Mouse (Mus musculus) forebrain, embryonic 10.5 days (tissue): ENCODE measurements at regions not wholly inside any gene's neighbourhood (a gene's known extent, or its start where the extent isn't known, plus 50 kb on each side); places are given as distances from the start of the nearest gene placed in this dataset.

Experiments used
- DNase-seq: peaks from one replicate; pipeline ENCODE4 v3.0.0-alpha.2; 2017; ENCODE audit warnings: low spot score; ENCODE audit errors: extremely low spot score
- H3K27ac ChIP-seq: fragments of 300-500 bp; sonication (generic); 2 replicates; pipeline ENCODE4 v1.5.1; 2016; ENCODE audit warnings: mild to moderate bottlenecking
- H3K27me3 ChIP-seq: fragments of 300-500 bp; sonication (generic); 2 replicates; pipeline ENCODE4 v1.6.1; 2016; ENCODE audit warnings: mild to moderate bottlenecking; ENCODE audit not compliant: poor library complexity, severe bottlenecking
- H3K36me3 ChIP-seq: fragments of 300-500 bp; sonication (generic); replicated peaks from 2 replicates; pipeline ENCODE4 v1.6.1; 2016; ENCODE audit warnings: mild to moderate bottlenecking, moderate library complexity
- H3K4me1 ChIP-seq: fragments of 300-500 bp; sonication (generic); 2 replicates; pipeline ENCODE4 v1.6.1; 2016
- H3K4me3 ChIP-seq: fragments of 300-500 bp; sonication (generic); 2 replicates; pipeline ENCODE4 v1.5.1; 2016; ENCODE audit warnings: mild to moderate bottlenecking, moderate library complexity
- H3K9me3 ChIP-seq: fragments of 300-500 bp; sonication (generic); 2 replicates; pipeline ENCODE4 v1.6.1; 2016; ENCODE audit warnings: mild to moderate bottlenecking, moderate library complexity
- WGBS: fragments of 180-500 bp; shearing (Covaris S2); methylation state at CpG from one replicate; pipeline ENCODE4 v1.1.7; 2016; 5-methylcytosine and 5-hydroxymethylcytosine counted together

GRCm38 (mm10) chr15:68384571-68385335, 1884.0 kb upstream of the Lrrc6 start:
- no peaks in the 10 kb centered on the region for H3K27me3 ChIP-seq
- no peak for DNase-seq
- 61% methylated on average over 10 of the region's 10 CpGs for WGBS
- no peak overlapping the region for H3K27ac ChIP-seq
- no peaks in the 10 kb centered on the region for H3K36me3 ChIP-seq
- H3K4me3 ChIP-seq = no peak overlapping the region
- no peaks in the 10 kb centered on the region for H3K4me1 ChIP-seq
- no peaks in the 10 kb centered on the region for H3K9me3 ChIP-seq

- 70% methylated on average over 1 of the region's 1 CpGs for WGBS
- Histone ChIP-seq H3K27ac (no peak overlapping the region), H3K4me1 (no peaks in the 10 kb centered on the region), H3K9me3 (no peaks in the 10 kb centered on the region), H3K27me3 (no peaks in the 10 kb centered on the region), H3K36me3 (no peaks in the 10 kb centered on the region), H3K4me3 (no peak overlapping the region)
- no peak for DNase-seq
Measured at GRCm38 (mm10) chr15:68375166-68375565, 1874.5 kb upstream of the Lrrc6 start.

- H3K27ac ChIP-seq = no peak overlapping the region
- no peaks in the 10 kb centered on the region for H3K27me3 ChIP-seq
- WGBS = 88% methylated on average over 3 of the region's 3 CpGs
- peaks cover 8% of the 10 kb centered on the region for H3K4me1 ChIP-seq
- DNase-seq = no peak
- no peaks in the 10 kb centered on the region for H3K9me3 ChIP-seq
- no peak overlapping the region for H3K4me3 ChIP-seq
- H3K36me3 ChIP-seq = no peaks in the 10 kb centered on the region
Measured at GRCm38 (mm10) chr15:68366816-68367215, 1866.1 kb upstream of the Lrrc6 start.

- under 1% methylated on average over 65 of the region's 72 CpGs for WGBS
- DNase-seq = peak; percentile 98
- H3K9me3 ChIP-seq = no peaks in the 10 kb centered on the region
- peak overlapping the region; percentile 86 for H3K4me3 ChIP-seq
- H3K36me3 ChIP-seq = no peaks in the 10 kb centered on the region
- peak overlapping the region; percentile 92 for H3K27ac ChIP-seq
- peaks cover 22% of the 10 kb centered on the region for H3K4me1 ChIP-seq
- H3K27me3 ChIP-seq = no peaks in the 10 kb centered on the region
Measured at GRCm38 (mm10) chr15:68363058-68363735, 1862.5 kb upstream of the Lrrc6 start.

- Histone ChIP-seq H3K27ac (peak overlapping the region; percentile 92), H3K36me3 (no peaks in the 10 kb centered on the region), H3K4me1 (peaks cover 22% of the 10 kb centered on the region), H3K27me3 (no peaks in the 10 kb centered on the region), H3K9me3 (no peaks in the 10 kb centered on the region), H3K4me3 (peak overlapping the region; percentile 86)
- WGBS = 4% methylated on average over 104 of the region's 121 CpGs
- DNase-seq = peak; percentile 50
Measured at GRCm38 (mm10) chr15:68362081-68363057, 1861.7 kb upstream of the Lrrc6 start.

GRCm38 (mm10) chr15:68360956-68361908, 1860.5 kb upstream of the Lrrc6 start:
- no peaks in the 10 kb centered on the region for H3K9me3 ChIP-seq
- peaks cover 22% of the 10 kb centered on the region for H3K4me1 ChIP-seq
- DNase-seq = no peak
- 54% methylated on average over 6 of the region's 6 CpGs for WGBS
- H3K4me3 ChIP-seq = peak overlapping the region; percentile 86
- H3K27me3 ChIP-seq = no peaks in the 10 kb centered on the region
- H3K36me3 ChIP-seq = no peaks in the 10 kb centered on the region
- H3K27ac ChIP-seq = no peak overlapping the region; the same call in 1 of the 2 replicates

GRCm38 (mm10) chr15:68359496-68359895, 1858.8 kb upstream of the Lrrc6 start:
- WGBS = 88% methylated on average over 3 of the region's 3 CpGs
- H3K4me1 ChIP-seq = peaks cover 22% of the 10 kb centered on the region
- H3K9me3 ChIP-seq = no peaks in the 10 kb centered on the region
- no peak for DNase-seq
- H3K4me3 ChIP-seq = no peak overlapping the region
- no peaks in the 10 kb centered on the region for H3K27me3 ChIP-seq
- no peak overlapping the region for H3K27ac ChIP-seq
- no peaks in the 10 kb centered on the region for H3K36me3 ChIP-seq

GRCm38 (mm10) chr15:68355957-68356356, 1855.2 kb upstream of the Lrrc6 start:
- no peak overlapping the region for H3K4me3 ChIP-seq
- no peaks in the 10 kb centered on the region for H3K36me3 ChIP-seq
- H3K27me3 ChIP-seq = no peaks in the 10 kb centered on the region
- WGBS = 83% methylated on average over 1 of the region's 1 CpGs
- peaks cover 5% of the 10 kb centered on the region for H3K4me1 ChIP-seq
- no peak overlapping the region for H3K27ac ChIP-seq
- no peak for DNase-seq
- H3K9me3 ChIP-seq = no peaks in the 10 kb centered on the region

GRCm38 (mm10) chr15:68344652-68345051, 1843.9 kb upstream of the Lrrc6 start:
- Histone ChIP-seq H3K27ac (no peak overlapping the region), H3K27me3 (no peaks in the 10 kb centered on the region), H3K36me3 (peaks cover 7% of the 10 kb centered on the region; the same call in 1 of the 2 replicates), H3K4me1 (no peaks in the 10 kb centered on the region), H3K4me3 (no peak overlapping the region), H3K9me3 (no peaks in the 10 kb centered on the region)
- DNase-seq = no peak
- WGBS = 95% methylated on average over 3 of the region's 3 CpGs

- H3K9me3 ChIP-seq = no peaks in the 10 kb centered on the region
- no peak overlapping the region for H3K27ac ChIP-seq
- DNase-seq = no peak
- H3K4me3 ChIP-seq = no peak overlapping the region
- H3K36me3 ChIP-seq = peaks cover 7% of the 10 kb centered on the region; the same call in 1 of the 2 replicates
- H3K4me1 ChIP-seq = no peaks in the 10 kb centered on the region
- 95% methylated on average over 1 of the region's 1 CpGs for WGBS
- no peaks in the 10 kb centered on the region for H3K27me3 ChIP-seq
Measured at GRCm38 (mm10) chr15:68342542-68342941, 1841.8 kb upstream of the Lrrc6 start.

GRCm38 (mm10) chr15:68341056-68341455, 1840.3 kb upstream of the Lrrc6 start:
- Histone ChIP-seq H3K36me3 (peaks cover 12% of the 10 kb centered on the region; the same call in 1 of the 2 replicates), H3K4me3 (no peak overlapping the region), H3K4me1 (no peaks in the 10 kb centered on the region), H3K27ac (no peak overlapping the region), H3K9me3 (no peaks in the 10 kb centered on the region), H3K27me3 (no peaks in the 10 kb centered on the region)
- no peak for DNase-seq
- WGBS = 86% methylated on average over 5 of the region's 5 CpGs
